Comparison of ENCODE assay signal across 9 mouse cellular contexts in genomic region chr8:92761959-92762600, GRCm38 (mm10).
DNase-seq lines count a peak whose midpoint lies in the region; ATAC-seq and TF ChIP-seq lines count a peak whose summit lies in the region.
"Had no signal": no experiment of that assay in that cellular context is flagged by ENCODE, and none has a peak within 500 bp of the region (broad histone marks: within the 10 kb centered on the region; RNA-seq: fewer than 3 reads in every experiment).

No protein-coding gene starts in this region.

- H3K4me1 ChIP-seq in lung, postnatal 0 days (ENCODE audit: insufficient read depth, low read depth, low read length), result no peaks in the 10 kb centered on the region
- H3K4me1 ChIP-seq in hindbrain, embryonic 10.5 days (replicated peaks), result peaks cover 12% of the 10 kb centered on the region
- no peaks in the 10 kb centered on the region for H3K4me1 ChIP-seq in stomach, embryonic 15.5 days

- no peak for TF ChIP-seq EP300 in lung, postnatal 0 days (IDR thresholded peaks at IDR 0.05)

- 8% methylated on average over 18 of the region's 18 CpGs for WGBS in lung, postnatal 0 days
- 17% methylated on average over 18 of the region's 18 CpGs for WGBS in hindbrain, embryonic 10.5 days
- WGBS in stomach, embryonic 15.5 days, result 4% methylated on average over 18 of the region's 18 CpGs

- H3K27me3 ChIP-seq in lung, postnatal 0 days (replicated peaks; ENCODE audit: insufficient read depth, low read length), result no peaks in the 10 kb centered on the region
- H3K27me3 ChIP-seq in hindbrain, embryonic 10.5 days (ENCODE audit: insufficient read depth, poor library complexity, severe bottlenecking), result peaks cover 7% of the 10 kb centered on the region; the same call in 1 of the 2 replicates
- no peaks in the 10 kb centered on the region; the same call in 1 of the 2 replicates for H3K27me3 ChIP-seq in stomach, embryonic 15.5 days (replicated peaks)

- no peak overlapping the region for H3K9ac ChIP-seq in lung, postnatal 0 days (replicated peaks; ENCODE audit: low read depth)
- no peak overlapping the region for H3K9ac ChIP-seq in stomach, embryonic 15.5 days

- no peak for ATAC-seq in lung, postnatal 0 days
- ATAC-seq in stomach, embryonic 15.5 days (ENCODE audit: insufficient read depth, low FRiP score, low read depth), result no peak
- ATAC-seq in erythroblast, adult 5-6 weeks (replicated peaks; ENCODE audit: low FRiP score, poor library complexity, severe bottlenecking), result no peak
- no peak for ATAC-seq in frontal cortex, adult (ENCODE audit: low TSS enrichment)

- TF ChIP-seq CTCF in lung, postnatal 0 days (IDR thresholded peaks at IDR 0.05), result no peak

- DNase-seq in lung, postnatal 0 days (ENCODE audit: low spot score), result no peak
- no peak for DNase-seq in lung, postnatal 25 days (ENCODE audit: low spot score)
- DNase-seq in hindbrain, embryonic 10.5 days (ENCODE audit: low spot score), result peak; percentile 55
- DNase-seq in kidney, postnatal 4 days, result peak; percentile 42 to 63
- no peak for DNase-seq in cerebellum, postnatal 4 days (ENCODE audit: low spot score in 2 of 2)
- DNase-seq: cerebellum, adult 11-12 months had no signal

- no peaks in the 10 kb centered on the region for H3K9me3 ChIP-seq in lung, postnatal 0 days (ENCODE audit: low read length)
- H3K9me3 ChIP-seq in hindbrain, embryonic 10.5 days, result peaks cover 7% of the 10 kb centered on the region; the same call in 1 of the 2 replicates
- no peaks in the 10 kb centered on the region for H3K9me3 ChIP-seq in stomach, embryonic 15.5 days

- no peak overlapping the region for H3K27ac ChIP-seq in lung, postnatal 0 days (ENCODE audit: low read length)
- peak overlapping the region; percentile 54 for H3K27ac ChIP-seq in hindbrain, embryonic 10.5 days
- no peak overlapping the region for H3K27ac ChIP-seq in stomach, embryonic 15.5 days

- H3K4me3 ChIP-seq in lung, postnatal 0 days (ENCODE audit: low read depth, low read length), result 0 out of 2 replicates have a peak overlapping the region, but pooled peaks have one; percentile 5
- H3K4me3 ChIP-seq in hindbrain, embryonic 10.5 days, result peak overlapping the region; percentile 11; the same call in 1 of the 2 replicates
- 0 out of 2 replicates have a peak overlapping the region, but pooled peaks have one; percentile 6 for H3K4me3 ChIP-seq in stomach, embryonic 15.5 days (replicated peaks)

- H3K36me3 ChIP-seq in lung, postnatal 0 days (ENCODE audit: insufficient read depth, low read length), result no peaks in the 10 kb centered on the region
- no peaks in the 10 kb centered on the region for H3K36me3 ChIP-seq in hindbrain, embryonic 10.5 days
- no peaks in the 10 kb centered on the region for H3K36me3 ChIP-seq in stomach, embryonic 15.5 days

- H3K4me2 ChIP-seq in lung, postnatal 0 days (replicated peaks; ENCODE audit: low read depth, low read length), result no peak overlapping the region; the same call in 1 of the 2 replicates
- H3K4me2 ChIP-seq in stomach, embryonic 15.5 days, result peak overlapping the region; percentile 33

Comparison
In these comparisons a context has a peak if more than half of its experiments do, and no peak if none do; other contexts are left out.
1. DNase-seq: peak in hindbrain, embryonic 10.5 days (single experiment) and kidney, postnatal 4 days (2 of 2); none in lung, postnatal 0 days (single experiment), lung, postnatal 25 days (single experiment) and cerebellum, postnatal 4 days (0 of 2).
2. Peak in every context shown above with its lines, with median percentiles within 50 percentile points of each other: H3K4me3 ChIP-seq.